Mouse (Mus musculus) olfactory bulb, adult 2 months (tissue): ENCODE results near the gene Ror2. TPM values are rescaled to one million over a fixed set of nuclear protein-coding genes. Genes with fewer than 3 reads are reported as not detected.

Source experiments
- H3K27ac ChIP-seq: fragments of 200-500 bp; 2 replicates; pipeline ENCODE4 v1.5.1; 2012; ENCODE audit warnings: low read depth, low read length; ENCODE audit not compliant: insufficient read depth
- H3K4me1 ChIP-seq: fragments of 200-500 bp; 2 replicates; pipeline ENCODE4 v1.6.1; 2012; ENCODE audit warnings: low read length; ENCODE audit not compliant: control insufficient read depth, insufficient read depth
- H3K4me3 ChIP-seq: fragments of 200-500 bp; 2 replicates; pipeline ENCODE4 v1.5.1; 2012; ENCODE audit warnings: mild to moderate bottlenecking, low read depth, low read length, moderate library complexity; ENCODE audit not compliant: insufficient read depth
- CTCF ChIP-seq: fragments of 200-500 bp; IDR thresholded peaks from 2 replicates; pipeline ENCODE4 v1.5.1; 2012; ENCODE audit warnings: low read depth, mild to moderate bottlenecking, low read length, moderate library complexity; ENCODE audit not compliant: insufficient read depth
- POLR2A ChIP-seq: fragments of 200-500 bp; IDR thresholded peaks from 2 replicates; pipeline ENCODE4 v1.6.1; 2012; ENCODE audit warnings: mild to moderate bottlenecking, low read depth, low read length, moderate library complexity; ENCODE audit not compliant: insufficient read depth
- WGBS: fragments of 180-500 bp; shearing (Covaris S2); methylation state at CpG from one replicate; pipeline ENCODE4 v1.1.7; 2018; 5-methylcytosine and 5-hydroxymethylcytosine counted together
- polyA plus RNA-seq: library from polyadenylated mRNA; stranded (reverse); fragments of >200 nt; gene quantifications from 2 replicates; pipeline ENCODE4 v1.2.4, GENCODE M21; 2012; ENCODE audit warnings: low replicate concordance; ENCODE audit not compliant: missing spikeins, insufficient read depth, insufficient read length

Ror2 gene
- polyA plus RNA-seq, 1 experiment, result not detected

DNA sequence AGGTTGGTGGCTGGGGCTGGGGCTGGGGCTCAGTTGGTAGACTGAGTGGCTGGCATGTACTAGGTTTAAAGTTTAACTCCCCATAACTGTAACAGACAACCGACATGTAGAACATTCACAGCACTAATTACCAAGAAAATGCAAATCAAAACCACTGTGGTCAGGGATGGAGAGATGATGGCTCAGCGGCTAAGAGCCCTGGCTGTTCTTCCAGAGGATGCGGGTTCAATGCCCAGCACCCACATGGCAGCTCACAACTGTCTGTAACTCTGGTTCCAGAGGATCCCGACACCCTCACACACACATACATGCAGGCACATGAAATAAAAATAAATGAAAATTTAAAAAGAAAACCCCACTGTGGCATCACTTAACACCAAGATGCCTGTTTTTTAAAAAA is 18.8 kb downstream of the Ror2 start:
- Histone ChIP-seq H3K4me3 (no peak overlapping the region), H3K4me1 (no peaks in the 10 kb centered on the region), H3K27ac (no peak overlapping the region)
- WGBS, result 90% methylated on average over 4 of the region's 4 CpGs
- TF ChIP-seq CTCF, result no peak
- no peak for TF ChIP-seq POLR2A

DNA sequence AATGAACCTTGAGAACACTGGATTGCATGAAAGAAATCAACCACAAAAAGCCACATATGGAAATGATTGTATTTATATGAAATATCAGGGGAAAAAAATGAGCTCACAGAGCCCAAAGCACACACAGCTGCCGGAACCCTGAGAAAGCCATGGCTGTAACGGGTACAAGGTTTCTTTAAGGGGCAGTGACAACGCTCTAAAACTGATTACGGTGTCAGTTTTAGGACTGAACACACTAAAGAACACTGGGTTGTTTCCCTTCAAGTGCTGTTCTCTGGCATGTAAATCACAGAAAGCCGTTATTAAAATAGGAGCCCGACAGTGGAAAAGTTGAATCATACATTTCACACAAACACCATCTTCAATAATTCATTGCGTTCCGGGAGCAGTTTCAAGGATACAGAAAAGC is 19.4 kb downstream of the Ror2 start:
- Histone ChIP-seq H3K4me3 (no peak overlapping the region), H3K4me1 (no peaks in the 10 kb centered on the region), H3K27ac (no peak overlapping the region)
- 31% methylated on average over 8 of the region's 8 CpGs for WGBS
- no peak for TF ChIP-seq POLR2A
- no peak for TF ChIP-seq CTCF

DNA sequence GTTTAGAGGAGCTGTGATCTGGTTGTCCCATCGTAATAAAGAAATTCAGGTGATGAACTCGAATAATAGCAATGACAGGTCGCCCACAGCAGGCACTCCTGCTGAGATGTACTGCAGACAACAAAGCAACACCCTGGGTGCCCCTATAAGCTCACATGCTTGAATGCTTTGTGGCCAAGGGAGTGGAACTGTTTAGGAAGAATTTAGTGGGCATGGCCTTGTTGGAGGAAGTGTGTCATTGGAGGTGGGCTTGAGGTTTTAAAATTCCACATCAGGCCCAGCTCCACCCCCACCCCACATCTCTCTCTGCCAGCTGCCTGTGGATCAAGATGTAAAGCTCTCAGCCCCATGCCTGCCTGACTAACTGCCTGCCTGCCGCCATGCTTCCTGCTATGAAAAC is 21.0 kb downstream of the Ror2 start:
- TF ChIP-seq CTCF (no peak), POLR2A (no peak)
- Histone ChIP-seq H3K4me3 (no peak overlapping the region), H3K4me1 (no peaks in the 10 kb centered on the region), H3K27ac (no peak overlapping the region)
- WGBS, result 91% methylated on average over 4 of the region's 4 CpGs

DNA sequence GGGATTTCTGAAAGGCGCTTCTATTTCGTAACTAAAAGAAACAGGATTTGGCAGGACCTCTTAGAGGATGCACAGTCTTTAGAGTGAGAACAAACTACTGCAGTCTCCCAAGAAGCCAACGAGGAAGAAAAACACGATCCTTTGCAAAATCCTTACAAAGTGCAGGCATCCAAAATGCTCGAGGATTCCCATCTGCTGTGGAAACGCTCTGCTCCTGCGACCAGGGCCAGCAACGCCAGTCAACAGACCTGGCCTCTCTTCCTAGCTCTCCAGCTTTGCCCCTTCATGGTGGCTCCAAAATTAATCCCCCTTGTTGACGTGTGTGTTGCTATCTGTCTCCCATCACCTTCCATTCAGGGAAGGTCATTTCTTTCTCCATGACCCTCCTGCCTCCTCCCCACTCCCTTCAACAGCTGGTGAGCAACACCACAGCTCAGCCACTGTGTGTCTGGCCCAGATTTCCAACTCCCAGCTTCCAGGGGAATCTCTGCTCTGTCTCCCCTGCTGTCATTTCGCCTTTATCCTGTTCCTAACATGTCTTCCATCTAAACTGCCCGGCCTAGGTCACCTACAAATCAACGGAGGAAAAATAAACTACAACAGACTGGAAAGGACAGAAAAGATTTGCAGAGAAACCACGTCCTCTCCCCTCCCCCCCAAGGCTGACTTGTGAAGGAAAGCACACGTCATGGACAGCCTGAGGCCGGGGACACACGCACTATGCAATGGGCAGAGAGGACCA is 23.2 kb downstream of the Ror2 start:
- Histone ChIP-seq H3K4me1 (no peaks in the 10 kb centered on the region), H3K27ac (no peak overlapping the region), H3K4me3 (no peak overlapping the region)
- TF ChIP-seq CTCF, result no peak
- no peak for TF ChIP-seq POLR2A
- WGBS, result 88% methylated on average over 16 of the region's 16 CpGs

DNA sequence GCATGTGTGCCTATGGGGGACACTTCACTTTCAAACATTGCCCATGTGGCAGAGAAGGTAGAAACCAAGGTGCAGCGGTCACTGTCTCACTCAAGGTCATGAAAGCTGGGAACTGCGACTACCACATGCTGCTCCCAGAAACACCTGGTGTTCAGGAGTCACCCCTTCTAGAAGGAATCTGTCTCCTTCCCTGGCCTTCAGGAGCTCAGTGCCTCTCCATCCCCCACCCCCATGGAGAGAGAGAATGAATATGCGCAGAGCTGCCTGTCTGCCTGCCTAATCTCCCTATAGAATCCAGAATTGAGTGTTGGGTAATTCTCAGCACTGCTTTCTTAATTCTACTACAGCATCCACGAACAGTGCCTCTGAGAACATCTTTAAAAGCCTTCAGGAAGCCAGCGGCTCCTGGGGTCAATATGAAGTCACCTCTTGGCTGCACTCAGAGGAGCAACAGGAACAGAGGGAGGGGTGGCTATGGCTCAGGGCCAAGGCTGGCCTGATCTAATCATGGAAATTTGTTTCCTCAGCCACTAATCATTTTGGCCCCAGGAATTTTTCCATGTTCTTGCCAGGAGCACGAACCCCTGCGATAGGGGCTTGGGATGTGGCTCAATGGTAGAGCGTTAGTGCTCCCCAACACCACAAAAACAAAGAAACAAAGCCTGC is 24.7 kb downstream of the Ror2 start:
- H3K27ac ChIP-seq, result no peak overlapping the region
- 82% methylated on average over 8 of the region's 8 CpGs for WGBS
- no peak overlapping the region for H3K4me3 ChIP-seq
- no peaks in the 10 kb centered on the region for H3K4me1 ChIP-seq
- TF ChIP-seq CTCF (no peak), POLR2A (no peak)

DNA sequence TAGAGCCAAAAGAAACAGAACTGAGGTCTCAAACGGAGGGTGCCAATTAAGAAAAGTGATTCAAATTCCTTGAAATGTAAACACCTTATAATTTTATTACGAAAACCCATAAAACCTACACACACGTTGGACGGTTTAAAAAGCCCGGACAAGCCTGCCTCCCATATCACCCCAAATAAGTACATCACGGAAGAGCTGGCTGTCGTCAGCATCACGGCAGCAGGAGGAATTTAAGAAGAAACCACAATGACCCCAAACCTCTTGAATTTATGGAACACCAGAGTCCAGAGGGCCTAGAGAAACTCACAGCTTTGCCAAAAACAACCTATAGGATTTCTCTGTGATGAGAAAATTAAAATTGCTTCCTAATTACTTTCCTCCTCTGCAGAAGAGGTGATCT is 27.0 kb downstream of the Ror2 start:
- TF ChIP-seq CTCF, result no peak
- TF ChIP-seq POLR2A, result no peak
- 65% methylated on average over 8 of the region's 8 CpGs for WGBS

DNA sequence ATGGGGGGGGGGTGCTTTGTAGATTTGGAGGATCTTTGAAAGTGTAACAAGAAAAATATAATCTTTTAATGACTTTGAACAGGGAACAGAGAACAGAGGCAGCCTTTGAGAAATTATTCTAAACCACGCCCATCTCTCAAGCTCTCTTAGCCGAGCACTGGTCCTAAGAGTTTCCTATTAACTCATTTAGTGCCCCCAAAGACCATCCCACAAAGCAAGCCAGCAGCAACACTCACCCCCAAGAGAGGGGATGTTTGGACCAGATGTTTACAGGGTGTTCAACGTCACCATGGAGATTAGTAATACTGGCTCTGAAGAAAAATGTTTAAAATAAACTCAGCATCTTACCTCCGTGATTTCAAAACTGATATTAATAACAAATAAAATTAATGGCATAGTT is 27.4 kb downstream of the Ror2 start:
- TF ChIP-seq CTCF (no peak), POLR2A (no peak)
- no peak overlapping the region for H3K4me3 ChIP-seq
- WGBS, result 53% methylated on average over 4 of the region's 4 CpGs
- peaks cover 4% of the 10 kb centered on the region for H3K4me1 ChIP-seq
- no peak overlapping the region for H3K27ac ChIP-seq

More for the DNA sequence above, 27.0 kb downstream of the Ror2 start:
- peaks cover 4% of the 10 kb centered on the region for H3K4me1 ChIP-seq
- H3K27ac ChIP-seq, result no peak overlapping the region
- no peak overlapping the region for H3K4me3 ChIP-seq

DNA sequence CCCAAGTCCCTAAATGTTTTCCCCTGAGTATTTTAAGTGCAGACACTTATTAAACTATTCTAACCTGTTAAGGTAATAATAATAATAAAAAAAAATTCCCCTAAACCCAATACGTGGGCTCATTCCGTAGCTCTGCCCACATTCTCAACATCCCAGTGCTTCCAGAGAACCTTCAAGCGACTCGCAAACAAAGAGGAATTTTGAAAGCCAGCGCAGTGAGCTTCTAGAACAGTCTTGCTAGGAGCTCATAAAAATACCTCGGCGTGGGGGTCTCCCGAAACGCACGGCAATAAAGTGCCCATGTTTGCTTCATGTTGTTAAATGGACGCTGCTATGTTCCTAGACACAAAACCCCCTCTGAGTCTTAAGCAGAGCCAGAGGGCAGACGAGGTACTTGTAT is 32.7 kb downstream of the Ror2 start:
- TF ChIP-seq POLR2A, result no peak
- TF ChIP-seq CTCF, result no peak
- WGBS, result 89% methylated on average over 12 of the region's 12 CpGs
- Histone ChIP-seq H3K4me3 (no peak overlapping the region), H3K27ac (no peak overlapping the region), H3K4me1 (peaks cover 7% of the 10 kb centered on the region)

DNA sequence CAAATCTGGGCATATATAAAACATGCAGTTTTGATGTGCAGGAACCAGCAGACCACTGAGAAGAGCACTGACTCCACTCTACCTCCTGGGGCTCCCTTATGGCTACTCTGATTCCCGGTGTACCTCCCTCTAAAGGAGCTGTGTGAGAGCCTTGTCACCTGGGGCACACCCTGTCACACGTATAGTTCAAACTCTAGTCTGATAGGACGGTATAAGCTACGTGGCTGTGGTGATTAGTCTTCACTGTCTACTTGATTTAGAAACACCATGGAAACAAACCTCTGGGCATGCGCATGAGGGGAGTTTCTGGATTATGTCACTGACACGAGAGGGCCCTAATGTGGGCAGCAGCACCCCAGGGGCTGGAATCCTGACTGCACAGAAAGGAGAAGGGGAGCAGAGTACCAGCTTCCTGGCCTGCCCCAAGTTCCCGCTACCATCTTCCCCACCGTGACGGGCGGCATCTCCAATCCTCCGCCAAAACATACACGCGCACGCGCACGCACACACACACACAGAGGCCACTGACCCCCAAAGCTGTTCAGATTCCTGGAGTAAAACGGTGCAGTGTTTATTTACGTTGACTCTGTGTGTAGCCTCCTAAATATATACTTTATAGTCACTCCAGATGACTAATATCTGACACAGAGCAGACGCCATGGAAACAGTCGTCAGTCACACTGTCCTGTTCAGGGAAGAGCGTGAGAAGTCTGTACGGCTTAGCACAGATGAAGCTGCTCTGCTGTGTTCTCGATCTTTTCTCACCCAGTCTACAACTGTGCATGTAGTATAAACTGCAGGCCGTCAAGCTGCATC is 37.1 kb downstream of the Ror2 start:
- Histone ChIP-seq H3K4me3 (no peak overlapping the region), H3K27ac (no peak overlapping the region), H3K4me1 (peaks cover 6% of the 10 kb centered on the region)
- TF ChIP-seq POLR2A (no peak), CTCF (no peak)
- 78% methylated on average over 24 of the region's 24 CpGs for WGBS
